Mouse (Mus musculus): ENCODE results near the gene Mucl3.

DNA sequence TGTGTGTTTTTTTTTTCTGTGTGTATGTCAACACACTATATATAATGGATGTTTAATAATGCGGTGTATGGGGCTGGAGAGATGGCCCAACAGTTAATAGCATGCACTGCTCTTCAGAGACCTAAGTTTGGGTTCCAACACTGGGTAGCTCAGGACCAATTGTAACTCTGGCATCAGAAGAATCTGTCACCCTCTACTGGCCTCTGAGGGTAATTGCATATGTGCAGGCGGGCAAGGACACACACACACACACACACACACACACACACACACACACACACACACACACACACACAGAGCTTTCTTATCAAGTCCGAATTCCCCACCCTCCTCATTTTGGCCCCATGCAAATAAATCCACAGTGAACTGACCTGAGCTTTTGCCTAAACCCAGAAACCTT, 8.3 kb downstream of the Mucl3 start:
- TF ChIP-seq CTCF (IDR thresholded peaks at IDR 0.05; ENCODE audit: extremely low read depth, insufficient read depth, insufficient read length, insufficient replicate concordance) (no peak), POLR2A (IDR thresholded peaks at IDR 0.05; ENCODE audit: low read depth, low read length) (no peak)
